Mouse (Mus musculus) lung, postnatal 4 days (tissue): ENCODE measurements at regions not wholly inside any gene's neighbourhood (a gene's known extent, or its start where the extent isn't known, plus 50 kb on each side); places are given as distances from the start of the nearest gene placed in this dataset.

ENCODE experiments used
- DNase-seq, 2 experiments: peaks; one replicate each; pipeline ENCODE4 v3.0.0; 2021

DNA sequence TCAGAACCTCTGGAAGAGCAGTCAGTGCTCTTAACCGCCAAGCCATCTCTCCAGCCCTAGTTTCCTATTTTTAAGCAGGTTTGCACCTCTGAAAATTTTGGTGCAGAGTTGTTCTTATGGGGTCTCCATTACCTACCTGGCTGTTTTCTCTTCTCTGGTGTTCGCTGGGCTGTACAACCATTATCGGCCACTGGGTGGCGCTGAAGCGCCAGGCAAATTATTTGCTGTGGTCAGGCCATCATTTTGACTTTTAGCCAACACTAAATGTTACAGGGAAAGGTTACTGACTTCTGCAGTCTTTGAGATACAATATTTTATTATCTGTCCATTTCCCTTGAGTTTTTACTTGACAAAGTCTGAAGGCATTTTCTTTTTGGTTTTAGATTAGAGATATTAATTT, 74.8 kb upstream of the Fam241a start:
- peak; percentile 41 to 54 for DNase-seq

DNA sequence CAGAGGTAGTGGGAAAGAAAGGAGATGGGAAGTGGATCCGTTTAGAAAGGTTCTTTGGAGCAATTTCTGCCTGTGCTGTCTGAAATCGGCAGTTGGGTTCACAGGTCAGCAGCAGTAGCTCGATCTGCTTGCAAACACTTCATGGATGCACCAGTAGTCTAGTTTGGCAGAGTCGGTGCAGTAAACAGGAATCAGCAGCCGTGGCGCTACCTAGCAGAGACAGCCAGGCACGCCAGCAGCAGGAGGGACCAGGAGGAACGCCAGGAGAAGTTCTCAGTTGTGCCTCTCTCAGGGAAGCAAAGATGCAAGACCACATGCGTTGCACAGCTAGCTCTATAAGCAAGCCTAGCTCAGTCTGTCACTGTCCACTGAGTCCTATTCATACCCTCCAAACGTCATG, 71.0 kb upstream of the Fam241a start:
- no peak for DNase-seq

DNA sequence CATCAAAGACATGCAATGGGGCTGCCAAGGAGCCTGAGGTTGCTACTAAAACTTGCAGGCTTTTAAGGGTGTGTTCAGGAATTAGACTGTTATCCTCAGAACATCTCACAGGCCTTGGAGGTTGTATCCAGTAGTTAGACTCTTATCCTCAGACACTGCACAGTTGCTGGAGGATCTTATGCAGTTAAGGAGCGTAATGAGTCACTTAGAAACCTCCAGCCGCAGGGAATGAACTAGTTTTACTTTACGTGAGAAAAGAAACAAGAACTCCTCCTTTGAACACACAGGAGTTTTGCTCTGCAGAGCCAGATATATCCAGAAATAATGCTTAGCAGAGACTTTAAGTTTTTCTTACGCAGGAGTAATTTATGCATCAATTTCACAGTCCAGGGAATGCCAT, 70.1 kb upstream of the Fam241a start:
- DNase-seq = no peak

DNA sequence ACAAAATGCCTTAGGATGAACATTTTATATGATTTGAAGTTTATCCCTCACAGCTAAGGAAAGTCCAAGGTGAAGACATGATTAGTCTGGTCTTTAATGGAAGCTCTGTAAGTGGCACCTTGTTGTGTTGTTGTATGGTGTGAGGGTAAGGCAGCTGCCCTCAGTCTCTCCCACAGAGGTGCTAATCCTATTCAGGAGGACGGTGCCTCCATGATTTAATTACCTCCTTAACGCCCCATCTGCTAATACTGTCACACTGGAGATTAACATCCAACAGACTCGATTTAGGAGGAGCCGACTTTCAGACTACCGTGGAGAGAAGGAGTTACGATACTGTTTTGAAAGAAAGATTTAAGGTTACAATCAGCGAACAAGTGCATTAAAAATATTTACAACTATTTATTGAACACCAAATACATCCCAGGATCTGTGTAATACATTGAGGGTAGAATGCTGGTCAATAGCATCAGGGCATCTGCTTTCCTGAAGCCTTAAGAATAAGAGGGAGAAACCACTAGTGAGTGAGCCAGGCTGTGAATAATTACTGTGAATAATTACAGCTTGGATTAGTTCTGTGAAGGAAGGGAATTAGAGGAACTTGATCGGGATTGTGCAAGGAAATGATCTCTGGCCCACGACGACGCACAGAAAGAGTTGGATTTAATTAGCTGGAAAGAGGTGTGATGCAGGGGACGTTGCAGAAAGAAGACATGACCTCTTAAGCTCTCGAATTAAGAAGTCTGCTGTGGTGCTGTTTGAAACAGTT, 63.0 kb upstream of the Fam241a start:
- no peak for DNase-seq

DNA sequence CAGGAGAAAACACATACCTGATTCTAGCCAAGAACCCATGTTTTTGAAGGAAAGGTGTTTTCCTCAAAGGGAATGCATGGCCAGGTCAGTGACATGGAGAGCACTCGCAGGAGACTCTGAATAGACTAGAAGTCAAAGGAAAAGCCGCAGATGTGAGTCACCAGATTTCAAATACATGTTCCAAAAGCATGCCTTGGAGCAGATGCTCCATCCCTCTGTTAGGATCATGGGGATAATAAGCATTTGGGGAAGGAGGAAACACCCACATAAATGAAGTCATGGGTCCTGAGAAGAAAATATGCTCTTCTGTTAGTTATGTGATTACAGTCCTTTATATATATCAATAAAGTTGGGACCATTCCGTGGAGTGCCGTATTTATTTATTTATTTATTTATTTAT, 58.7 kb upstream of the Fam241a start:
- no peak for DNase-seq

DNA sequence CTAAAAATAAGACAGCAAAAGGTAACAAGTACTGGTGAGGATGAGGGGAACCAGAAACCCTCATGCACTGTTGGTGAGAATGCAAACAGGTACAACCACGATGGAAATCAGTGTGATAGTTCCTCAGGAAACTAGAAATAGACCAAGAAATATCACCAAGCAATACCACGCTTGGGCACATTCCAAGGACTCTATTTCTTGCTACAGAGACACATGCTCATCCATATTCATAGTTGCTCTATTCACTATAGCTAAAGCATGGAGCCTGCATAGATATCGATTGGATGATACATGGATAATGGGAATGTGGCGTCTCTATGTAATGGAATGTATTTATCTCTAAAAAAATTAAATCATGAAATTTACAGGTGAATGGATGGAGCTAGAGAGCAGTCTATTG, 57.5 kb upstream of the Fam241a start:
- DNase-seq = no peak

DNA sequence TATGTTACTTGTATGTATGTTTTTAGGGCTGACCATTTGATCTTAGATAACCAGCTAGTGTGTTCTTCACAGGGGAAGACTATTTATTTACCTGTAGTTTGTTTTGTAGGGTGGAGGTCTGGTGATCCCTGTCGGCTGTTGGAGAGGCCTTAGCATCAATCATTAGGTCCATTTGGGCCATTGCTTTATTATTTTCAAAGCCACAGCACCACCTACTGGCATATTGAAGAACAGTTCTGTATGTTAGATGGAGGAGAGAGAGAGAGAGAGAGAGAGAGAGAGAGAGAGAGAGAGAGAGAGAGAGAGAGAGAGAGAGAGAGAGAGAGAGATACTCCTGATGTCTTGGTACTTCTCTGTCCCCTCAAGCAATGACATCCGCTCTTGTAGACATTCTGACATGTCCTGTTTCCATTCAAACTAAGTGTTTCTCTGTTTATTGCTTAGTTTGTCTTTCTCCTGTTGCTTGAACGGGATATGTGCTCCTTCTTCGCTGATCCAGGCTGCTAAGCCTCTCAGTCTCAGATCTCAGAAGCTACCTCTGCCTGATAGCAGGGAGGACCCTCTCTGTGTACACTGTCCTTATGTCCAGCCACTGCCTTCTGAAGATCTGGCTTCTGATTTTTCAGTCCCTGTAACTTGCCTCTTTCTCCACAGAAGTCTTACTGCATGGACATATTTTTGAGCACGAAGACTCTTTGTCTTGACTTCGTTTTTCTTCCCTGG, 52.9 kb upstream of the Fam241a start:
- peak in 1 of 2 experiments; percentile 60 for DNase-seq

DNA sequence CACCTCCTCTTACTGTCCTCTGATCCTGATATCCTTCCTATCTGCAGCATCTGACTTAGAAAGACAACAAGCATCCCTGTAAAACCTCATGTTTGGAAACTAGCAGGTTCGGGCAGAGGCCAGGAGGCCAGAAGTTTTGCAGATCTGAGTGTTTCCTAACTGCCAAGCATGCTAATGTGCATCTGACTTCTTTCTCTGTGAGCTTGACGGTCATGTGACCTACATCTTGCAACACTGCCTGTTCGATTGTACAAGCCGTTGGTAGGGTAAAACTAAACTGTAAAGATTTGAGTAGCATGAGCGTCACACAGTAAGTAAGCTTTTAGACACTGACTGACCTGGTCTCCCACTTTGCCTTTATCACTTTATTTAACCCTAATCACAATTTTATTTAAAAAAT, 52.2 kb upstream of the Fam241a start:
- DNase-seq = peak in 1 of 2 experiments; percentile 13
